In the genomic region with DNA sequence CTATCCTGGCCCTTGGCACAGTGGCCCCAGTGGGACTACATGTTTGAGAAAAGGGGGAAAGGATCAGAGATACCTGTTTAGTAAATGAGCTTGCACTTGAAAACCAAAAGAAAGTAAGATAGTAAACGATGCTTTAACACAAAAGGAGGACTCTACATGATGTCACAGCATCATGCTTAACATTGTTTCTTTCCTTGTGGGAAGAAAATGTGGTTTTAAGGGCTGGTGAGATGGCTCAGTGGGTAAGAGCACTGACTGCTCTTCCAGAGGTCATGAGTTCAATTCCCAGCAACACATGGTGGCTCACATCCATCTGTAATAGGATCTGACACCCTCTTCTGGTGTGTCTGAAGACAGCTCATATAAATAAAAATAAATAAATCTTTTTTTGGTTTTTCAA, we compare ENCODE assay signal across 2 mouse cellular contexts.
TF ChIP-seq lines count a peak whose summit lies in the region.

No protein-coding gene starts in this region.

TF ChIP-seq in CH12.LX, 34 proteins besides CTCF, POLR2A, EP300 and RAD21:
- no peak for TF ChIP-seq PAX5 (IDR thresholded peaks at IDR 0.05; ENCODE audit: low read length)
- peak; percentile 81; the same call in 1 of the 2 replicates for TF ChIP-seq TBP (conservative IDR thresholded peaks at IDR 0.05; ENCODE audit: low read depth, low read length)
TF ChIP-seq in CH12.LX: peak in this region for 1.

TF ChIP-seq in MEL, 35 proteins besides CTCF, POLR2A, EP300 and RAD21:
- TF ChIP-seq USF1 (IDR thresholded peaks at IDR 0.05; ENCODE audit: low read depth, low read length) = no peak
- TF ChIP-seq ZMIZ1 (IDR thresholded peaks at IDR 0.05; ENCODE audit: low read depth, low read length) = no peak
- TF ChIP-seq SIN3A (IDR thresholded peaks at IDR 0.05; ENCODE audit: low read length) = no peak
- TF ChIP-seq KAT2A (conservative IDR thresholded peaks at IDR 0.05; ENCODE audit: low read depth, low read length) = no peak
- no peak for TF ChIP-seq MYB (IDR thresholded peaks at IDR 0.05; ENCODE audit: low read depth, low read length)
- peak; percentile 95 for TF ChIP-seq TBP (IDR thresholded peaks at IDR 0.05; ENCODE audit: low read depth, low read length)
- no peak for TF ChIP-seq SMC3 (IDR thresholded peaks at IDR 0.05; ENCODE audit: low read depth, low read length)
- TF ChIP-seq JUND (IDR thresholded peaks at IDR 0.05; ENCODE audit: low read depth, low read length) = no peak
- TF ChIP-seq GATA1 (IDR thresholded peaks at IDR 0.05; ENCODE audit: low read depth, low read length) = no peak
